11 mouse cellular contexts compared by ENCODE assay signal in genomic region chr17:6203126-6203525, GRCm38 (mm10).
"Had no signal": no experiment of that assay in that cellular context is flagged by ENCODE, and none has a peak within 500 bp of the region (broad histone marks: within the 10 kb centered on the region; RNA-seq: fewer than 3 reads in every experiment).

No protein-coding gene starts in this region.

- DNase-seq: kidney, postnatal 25 days; layer of hippocampus, postnatal 36 days; lung, postnatal 4 days; midbrain, embryonic 14.5 days; thymus, postnatal 36 days had no signal

- H3K4me2 ChIP-seq: limb, embryonic 15.5 days; liver, embryonic 12.5 days; lung, embryonic 14.5 days; neural tube, embryonic 15.5 days had no signal

- H3K27me3 ChIP-seq: limb, embryonic 15.5 days; liver, embryonic 12.5 days; neural tube, embryonic 15.5 days had no signal

- H3K9me3 ChIP-seq: limb, embryonic 15.5 days; liver, embryonic 12.5 days; midbrain, embryonic 10.5 days; neural tube, embryonic 15.5 days had no signal

- H3K9ac ChIP-seq: limb, embryonic 15.5 days; liver, embryonic 12.5 days; lung, embryonic 14.5 days; neural tube, embryonic 15.5 days had no signal

- ATAC-seq: liver, embryonic 12.5 days had no signal

- H3K4me3 ChIP-seq: limb, embryonic 15.5 days; liver, embryonic 12.5 days; midbrain, embryonic 10.5 days; myocyte; neural tube, embryonic 15.5 days had no signal

- H3K27ac ChIP-seq: limb, embryonic 15.5 days; liver, embryonic 12.5 days; midbrain, embryonic 10.5 days; neural tube, embryonic 15.5 days had no signal

- H3K4me1 ChIP-seq: limb, embryonic 15.5 days; liver, embryonic 12.5 days; midbrain, embryonic 10.5 days; neural tube, embryonic 15.5 days had no signal
